Mouse (Mus musculus) G1E (cell line): ENCODE measurements at regions not wholly inside any gene's neighbourhood (a gene's known extent, or its start where the extent isn't known, plus 50 kb on each side); places are given as distances from the start of the nearest gene placed in this dataset.

Source experiments
- CTCF ChIP-seq: IDR thresholded peaks from 2 replicates; pipeline ENCODE4 v1.5.1; 2012; ENCODE audit warnings: low read depth, low read length, inconsistent platforms, mixed read lengths
- GATA1 ChIP-seq: IDR thresholded peaks from 2 replicates; pipeline ENCODE4 v1.6.1; 2012; ENCODE audit warnings: borderline replicate concordance, low read length, inconsistent platforms, mixed read lengths
- GATA2 ChIP-seq: IDR thresholded peaks from 2 replicates; pipeline ENCODE4 v1.6.1; 2012; ENCODE audit warnings: low read depth, low read length, inconsistent platforms, borderline replicate concordance
- POLR2AphosphoS5 ChIP-seq: IDR thresholded peaks from 2 replicates; pipeline ENCODE4 v1.6.1; 2012; ENCODE audit warnings: low read depth, low read length, inconsistent platforms; ENCODE audit not compliant: insufficient replicate concordance
- TAL1 ChIP-seq: conservative IDR thresholded peaks from 2 replicates; pipeline ENCODE4 v1.6.1; 2012; ENCODE audit warnings: low read depth, low read length, inconsistent platforms, mixed read lengths

DNA sequence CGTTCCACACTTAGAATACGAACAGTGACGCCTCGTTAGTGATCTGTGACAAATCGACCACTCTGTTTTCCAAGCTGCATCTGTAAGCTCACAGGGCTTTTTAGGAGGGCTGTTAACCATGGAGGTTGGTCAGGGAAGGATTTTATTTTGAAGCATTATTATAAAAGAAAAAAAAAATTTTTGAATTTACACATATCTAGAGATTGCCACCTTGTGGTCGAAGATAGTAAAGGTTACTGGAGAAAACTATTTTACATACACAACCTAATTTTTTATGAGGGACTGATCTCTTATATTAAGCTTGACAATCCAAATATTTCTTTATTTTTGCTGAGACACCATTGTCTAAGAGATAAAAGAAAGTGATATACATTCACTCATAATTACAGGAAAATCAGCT lies 937.2 kb downstream of the Sorcs1 start:
- TF ChIP-seq CTCF (no peak), TAL1 (no peak), GATA1 (no peak), GATA2 (no peak), POLR2AphosphoS5 (no peak)
